Mouse (Mus musculus): Measurements from ENCODE around the gene Pitpnm3.
A peak's percentile ranks its signal among the peaks of the same experiment; 100 is the strongest.
"Not testable (repeated sequence)": the region's sequence is repeated elsewhere in the genome, so short reads cannot be mapped to it uniquely, and the experiment has no call there.

Pitpnm3 gene

GRCm38 (mm10) chr11:72135383-72136158 is at the start of gene Pitpnm3:
Pitpnm3 (minus strand) TSS chr11:72135778.
- DNase-seq (ENCODE audit: low spot score) = peak; percentile 40

GRCm38 (mm10) chr11:72184252-72184651 is 48.7 kb upstream of the Pitpnm3 start:
- DNase-seq (ENCODE audit: low spot score) = no peak

DNA sequence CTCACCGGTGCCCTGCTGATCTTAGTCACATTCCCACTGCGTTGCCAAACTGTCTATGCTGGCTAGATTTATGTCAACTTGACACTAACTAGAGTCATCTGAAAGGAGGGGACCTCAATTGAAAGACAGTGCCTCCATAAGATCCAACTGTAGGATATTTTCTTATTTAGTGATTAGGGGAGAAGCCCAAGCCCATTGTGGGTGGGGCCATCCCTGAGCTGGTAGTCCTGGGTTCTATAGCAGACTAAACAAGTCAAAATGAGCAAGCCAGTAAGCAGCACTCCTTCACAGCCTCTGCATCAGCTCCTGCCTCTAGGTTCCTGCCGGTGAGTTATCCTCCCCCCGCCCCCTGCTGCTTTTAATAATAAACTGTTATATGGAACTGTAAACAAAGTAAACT is 45.6 kb upstream of the Pitpnm3 start:
- no peak for DNase-seq (ENCODE audit: low spot score)

- DNase-seq (ENCODE audit: low spot score) = no peak
Observed at GRCm38 (mm10) chr11:72180556-72180955, 45.0 kb upstream of the Pitpnm3 start.

DNA sequence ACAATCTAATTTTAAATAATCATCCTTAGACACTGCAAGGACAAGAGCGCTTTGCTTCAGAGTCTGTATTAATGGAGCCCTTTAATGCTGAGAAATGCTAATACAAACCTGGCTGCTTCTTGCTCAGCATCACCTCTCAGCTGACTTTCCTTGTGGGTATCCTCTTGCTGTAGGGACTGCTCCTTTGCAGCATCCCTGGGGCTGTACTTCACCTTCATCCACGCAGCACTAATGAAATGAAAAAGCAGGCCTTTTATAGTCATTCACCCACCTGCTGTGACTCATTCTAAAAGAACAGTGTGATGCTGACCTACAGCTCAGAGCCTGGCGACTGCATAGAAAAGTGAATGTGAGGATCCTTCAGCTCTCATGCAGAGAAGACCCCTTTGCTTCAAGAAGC is 41.0 kb upstream of the Pitpnm3 start:
- DNase-seq (ENCODE audit: low spot score) = peak; percentile 52

DNA sequence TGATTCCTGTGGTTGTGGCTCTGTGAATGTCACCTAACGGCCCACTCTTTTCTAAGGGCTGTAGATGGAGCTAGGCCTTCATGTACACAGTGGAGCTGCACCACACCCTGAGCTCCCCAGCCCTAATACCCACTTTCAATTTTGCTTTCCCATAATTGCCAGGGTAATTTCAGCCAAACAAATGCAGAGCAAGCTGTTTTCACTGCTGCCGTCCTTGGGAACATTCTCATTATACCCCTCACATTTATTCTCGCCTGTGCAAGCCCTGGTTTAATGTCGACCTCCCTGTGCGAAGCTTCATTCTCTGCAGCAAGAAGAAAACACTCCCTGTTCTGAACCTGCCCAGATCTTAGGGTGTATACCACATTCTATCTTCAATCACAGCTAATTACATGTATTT is 40.4 kb upstream of the Pitpnm3 start:
- no peak for DNase-seq (ENCODE audit: low spot score)

DNA sequence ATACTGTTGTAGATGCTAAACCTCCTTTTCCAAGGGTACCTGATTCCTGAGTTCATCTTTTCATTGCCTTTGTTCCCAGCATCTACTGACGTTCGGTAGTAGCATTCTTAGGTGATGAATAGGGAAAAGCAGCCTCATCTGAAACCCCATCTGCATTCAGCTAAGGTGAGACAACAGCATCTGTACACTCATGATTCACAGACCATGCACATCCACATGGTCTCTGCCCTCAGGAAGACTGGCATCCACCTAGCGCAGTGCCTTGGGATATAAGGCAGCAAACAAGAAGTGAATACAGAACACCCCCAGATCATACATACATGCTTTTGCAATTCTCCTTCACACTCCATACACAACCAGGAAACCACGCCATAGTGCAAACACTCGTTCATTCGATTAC is 39.1 kb upstream of the Pitpnm3 start:
- no peak for DNase-seq (ENCODE audit: low spot score)

DNA sequence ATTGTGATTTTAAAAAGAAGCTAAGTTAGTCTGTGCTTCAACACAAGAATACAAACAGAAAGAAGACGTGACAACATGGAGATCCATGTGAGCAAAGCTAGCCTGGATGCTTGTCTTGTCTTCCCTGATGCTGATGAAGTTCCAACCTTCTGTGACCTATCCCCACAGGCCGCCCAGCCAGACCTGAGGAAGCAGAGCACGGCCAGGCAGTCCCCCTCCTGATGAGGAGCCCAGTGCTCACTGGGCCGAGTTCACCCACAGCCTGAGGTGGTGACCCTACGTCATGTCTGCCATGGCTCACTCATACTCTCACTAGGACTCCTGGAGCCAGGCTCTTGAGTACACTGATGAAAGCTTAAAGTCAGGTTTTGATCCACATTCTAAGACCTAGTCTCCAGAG is 37.9 kb upstream of the Pitpnm3 start:
- no peak for DNase-seq (ENCODE audit: low spot score)

DNA sequence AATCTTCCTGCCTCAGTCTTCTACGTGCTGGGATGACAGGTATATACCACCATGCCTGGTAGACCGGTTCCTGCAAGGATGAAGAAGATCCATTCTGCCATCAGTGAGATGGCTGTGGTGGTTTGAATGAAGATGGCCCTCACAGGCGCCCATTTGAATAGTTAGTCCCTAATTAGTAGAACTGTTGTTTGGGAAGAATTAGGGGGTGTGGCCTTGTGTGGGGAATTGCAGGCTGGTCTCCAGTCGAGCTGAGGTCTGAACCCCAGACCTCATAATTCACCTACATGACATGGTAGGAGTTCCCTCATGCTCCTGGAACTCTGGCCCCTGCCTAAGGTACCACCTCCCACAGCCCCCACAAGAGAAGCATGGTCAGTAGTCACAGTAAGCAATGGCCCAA is 36.3 kb upstream of the Pitpnm3 start:
- not testable (repeated sequence) for DNase-seq (ENCODE audit: low spot score)

- DNase-seq (ENCODE audit: low spot score) = no peak
Observed at GRCm38 (mm10) chr11:72169871-72170270, 34.3 kb upstream of the Pitpnm3 start.

DNA sequence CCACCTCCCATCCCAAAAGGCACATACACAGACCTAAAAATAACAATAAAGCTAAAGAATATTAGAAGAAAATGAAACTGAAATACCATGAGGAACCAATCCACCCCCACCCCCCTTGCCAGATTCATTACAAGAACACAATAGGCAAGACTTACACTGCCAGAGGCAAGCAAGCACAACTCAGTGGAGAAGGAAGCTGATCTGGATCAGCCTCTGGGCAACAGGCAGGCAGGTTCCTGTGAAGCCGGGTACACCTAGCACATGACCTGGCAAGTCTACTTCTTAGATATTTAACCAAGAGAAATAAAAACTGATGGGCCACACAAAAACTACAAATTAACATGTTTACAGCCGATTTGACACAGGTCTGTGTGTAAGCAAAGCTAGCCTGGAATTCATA is 27.6 kb upstream of the Pitpnm3 start:
- no peak for DNase-seq (ENCODE audit: low spot score)

- DNase-seq (ENCODE audit: low spot score) = no peak
Observed at GRCm38 (mm10) chr11:72156624-72157023, 21.0 kb upstream of the Pitpnm3 start.

DNA sequence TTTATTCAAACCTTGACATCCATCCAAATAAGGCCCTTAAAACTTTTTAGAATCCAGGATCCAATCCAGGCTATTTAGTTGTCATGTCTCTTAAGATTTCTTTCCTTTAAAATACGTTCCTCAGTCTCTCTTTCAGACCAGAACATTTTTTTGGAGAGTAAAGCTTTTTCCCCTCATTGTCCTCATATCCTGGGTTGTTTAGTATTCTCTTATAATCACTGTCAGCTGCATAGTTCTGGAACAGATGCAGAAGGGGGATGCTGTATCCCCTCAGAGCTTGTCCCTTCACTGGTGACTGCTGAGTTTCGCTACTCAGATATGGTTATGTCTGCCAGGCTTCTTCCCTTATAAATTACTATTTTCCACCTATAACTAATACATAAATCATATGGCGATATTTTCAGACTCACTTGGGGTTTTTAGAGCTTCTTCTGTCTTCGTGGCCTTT is 20.4 kb upstream of the Pitpnm3 start:
- no peak for DNase-seq (ENCODE audit: low spot score)

DNA sequence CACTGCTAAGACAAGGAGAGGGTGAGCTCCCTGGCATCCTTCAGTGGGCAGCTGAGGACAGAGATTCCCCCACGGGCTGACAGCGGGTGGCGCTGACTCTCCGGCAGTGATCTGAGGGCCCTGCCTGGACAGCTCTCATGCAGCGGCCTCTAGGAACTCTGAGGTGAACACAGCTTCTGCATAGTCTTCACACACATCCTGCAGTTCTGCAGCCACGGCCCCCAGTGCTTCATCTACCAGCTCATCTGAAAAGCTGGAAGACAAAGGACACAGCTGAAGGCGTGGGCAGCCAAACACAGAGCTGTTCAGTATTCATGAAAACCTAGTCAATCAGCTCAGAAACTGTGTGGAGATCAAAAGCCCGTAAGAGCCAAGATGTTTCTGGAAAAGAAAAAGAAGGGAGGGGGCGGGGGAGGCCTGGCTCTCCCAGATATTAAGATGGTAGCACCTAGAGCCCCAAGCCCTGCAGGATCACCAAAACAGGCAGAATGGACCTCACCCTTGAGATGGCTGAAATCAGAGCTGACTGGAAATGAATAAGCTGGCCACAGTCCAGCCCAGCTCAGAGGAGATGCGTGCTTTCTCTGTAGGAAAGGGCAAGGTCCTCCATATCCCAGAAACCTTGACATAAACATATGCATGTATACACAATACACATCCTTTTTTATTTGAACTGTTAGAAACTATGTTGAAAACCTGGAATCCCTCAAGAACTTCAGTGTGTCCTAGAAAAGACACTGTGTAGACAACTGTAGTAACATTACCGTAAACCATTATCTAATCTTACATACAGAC is 19.8 kb upstream of the Pitpnm3 start:
- DNase-seq (ENCODE audit: low spot score) = no peak

DNA sequence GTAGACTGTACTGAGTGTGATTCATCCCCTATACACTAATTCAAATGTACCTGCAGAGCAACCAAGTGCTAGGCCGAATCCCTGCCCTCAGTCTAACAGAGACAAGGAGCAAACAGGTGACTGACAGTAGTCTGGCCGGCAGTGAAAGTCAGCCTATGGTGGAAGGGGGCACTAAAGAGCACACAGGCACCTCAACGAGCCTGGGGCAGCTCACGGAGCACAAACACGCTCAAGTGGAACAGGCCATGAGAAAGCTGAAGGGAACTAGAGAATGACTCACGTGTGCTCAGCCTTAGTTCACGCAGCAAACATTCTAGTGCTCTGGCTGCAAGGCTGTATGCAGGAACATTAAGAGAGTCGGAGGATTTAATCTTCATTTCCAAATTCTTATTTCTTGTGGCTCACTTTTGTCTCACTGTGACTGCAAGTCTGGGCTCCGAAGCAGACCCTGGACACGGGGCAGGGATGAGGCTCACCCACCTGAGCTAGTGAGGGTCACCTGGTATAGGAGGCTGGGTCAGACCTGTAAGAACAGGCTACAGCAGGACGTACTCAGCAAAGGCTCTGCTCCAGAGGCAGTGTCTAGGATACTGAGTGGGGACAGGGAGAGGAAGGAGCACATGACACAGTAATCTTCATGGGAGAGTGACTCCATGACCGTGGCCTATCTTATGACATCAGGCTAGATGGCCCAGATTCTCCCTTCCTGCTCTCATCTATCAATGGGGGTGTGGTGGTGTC is 17.7 kb upstream of the Pitpnm3 start:
- DNase-seq (ENCODE audit: low spot score) = no peak

- DNase-seq (ENCODE audit: low spot score) = no peak
Observed at GRCm38 (mm10) chr11:72151120-72151519, 15.5 kb upstream of the Pitpnm3 start.

GRCm38 (mm10) chr11:72147910-72148309 is 12.3 kb upstream of the Pitpnm3 start:
- DNase-seq (ENCODE audit: low spot score) = peak; percentile 43

DNA sequence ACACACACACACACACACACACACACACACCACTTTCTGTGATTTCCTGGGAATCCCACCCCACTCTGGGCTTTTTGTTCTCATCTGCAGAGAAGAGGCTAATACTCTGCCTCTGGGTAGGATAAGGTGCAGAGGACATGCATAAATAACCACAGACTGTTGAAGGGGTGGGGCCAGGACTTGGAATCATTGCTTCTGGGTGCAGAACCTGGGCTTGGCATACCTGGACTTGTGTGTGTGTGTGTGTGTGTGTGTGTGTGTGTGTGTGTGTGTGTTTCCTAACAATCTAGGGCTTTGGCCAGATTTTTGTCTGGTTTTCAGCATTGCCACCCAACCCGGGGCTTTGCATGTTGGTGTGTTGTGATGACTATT is 10.3 kb upstream of the Pitpnm3 start:
- no peak for DNase-seq (ENCODE audit: low spot score)

GRCm38 (mm10) chr11:72145182-72145876 is 9.8 kb upstream of the Pitpnm3 start:
- DNase-seq (ENCODE audit: low spot score) = peak; percentile 61

DNA sequence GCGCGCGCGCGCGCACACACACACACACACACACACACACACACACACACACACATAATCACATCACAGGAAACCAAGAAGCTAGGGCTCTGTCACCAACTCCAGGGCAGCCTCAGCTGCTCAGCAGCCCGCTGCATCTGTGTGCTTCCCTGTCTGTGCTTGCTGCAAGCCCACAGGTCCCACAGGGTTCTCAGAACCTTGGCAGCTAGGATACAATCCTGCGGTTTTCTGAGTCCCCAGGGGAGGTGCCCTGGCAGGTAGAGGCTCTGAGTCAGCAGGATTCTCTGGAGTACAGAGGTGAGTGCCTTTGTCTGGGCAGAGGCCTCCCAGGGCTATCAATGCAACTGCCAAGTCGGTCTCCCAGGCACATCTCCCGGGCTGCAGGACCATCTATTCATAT is 7.3 kb upstream of the Pitpnm3 start:
- no peak for DNase-seq (ENCODE audit: low spot score)

GRCm38 (mm10) chr11:72140198-72140597 is 4.6 kb upstream of the Pitpnm3 start:
- DNase-seq (ENCODE audit: low spot score) = no peak

Measured in embryo, embryonic 10.5 days (tissue).